Mouse (Mus musculus): ENCODE data around the gene Steap2. TPM values are rescaled to one million over a fixed set of nuclear protein-coding genes. Genes with fewer than 3 reads are reported as not detected.
"Not testable (repeated sequence)": the region's sequence is repeated elsewhere in the genome, so short reads cannot be mapped to it uniquely, and the experiment has no call there.

The Steap2 gene
- polyA plus RNA-seq, 1 experiment from 2014 or later, result 3.6 TPM

- H3K9ac ChIP-seq (ENCODE audit: low read length), result no peak overlapping the region
- no peak overlapping the region for H3K4me3 ChIP-seq (ENCODE audit: control insufficient read depth in 1 of 2, insufficient read depth in 1 of 2, low read depth in 1 of 2, low read length in 2 of 2)
- no peaks in the 10 kb centered on the region for H3K9me3 ChIP-seq (ENCODE audit: control insufficient read depth, low read length)
- no peak for ATAC-seq (ENCODE audit: insufficient number of reproducible peaks, insufficient read depth, low FRiP score, low read depth)
- H3K4me1 ChIP-seq (ENCODE audit: control insufficient read depth in 2 of 2, insufficient read depth in 2 of 2, low read length in 2 of 2), result peaks cover 0 to 13% of the 10 kb centered on the region in 2 experiments; a peak in 2 of 4 replicates
- H3K27ac ChIP-seq (replicated peaks in 1 of 2; ENCODE audit: control insufficient read depth in 1 of 2, insufficient read depth in 1 of 2, low read depth in 2 of 2, low read length in 2 of 2), result no peak overlapping the region
- H3K27me3 ChIP-seq (ENCODE audit: control insufficient read depth, insufficient read depth, low read length), result no peaks in the 10 kb centered on the region
- H3K4me2 ChIP-seq (ENCODE audit: low read length), result no peak overlapping the region
- H3K36me3 ChIP-seq (ENCODE audit: control insufficient read depth, insufficient read depth, low read length), result no peaks in the 10 kb centered on the region
- WGBS, result 72% methylated on average over 8 of the region's 8 CpGs
Observed at GRCm38 (mm10) chr5:5688945-5689540, 5.3 kb downstream of the Steap2 start.

- H3K27me3 ChIP-seq (ENCODE audit: control insufficient read depth, insufficient read depth, low read length), result no peaks in the 10 kb centered on the region
- H3K4me2 ChIP-seq (ENCODE audit: low read length), result no peak overlapping the region
- no peak overlapping the region for H3K4me3 ChIP-seq (ENCODE audit: control insufficient read depth in 1 of 2, insufficient read depth in 1 of 2, low read depth in 1 of 2, low read length in 2 of 2)
- no peak overlapping the region for H3K9ac ChIP-seq (ENCODE audit: low read length)
- H3K27ac ChIP-seq (replicated peaks in 1 of 2; ENCODE audit: control insufficient read depth in 1 of 2, insufficient read depth in 1 of 2, low read depth in 2 of 2, low read length in 2 of 2), result no peak overlapping the region
- no peaks in the 10 kb centered on the region for H3K36me3 ChIP-seq (ENCODE audit: control insufficient read depth, insufficient read depth, low read length)
- no peak for ATAC-seq (ENCODE audit: insufficient number of reproducible peaks, insufficient read depth, low FRiP score, low read depth)
- H3K9me3 ChIP-seq (ENCODE audit: control insufficient read depth, low read length), result no peaks in the 10 kb centered on the region
- H3K4me1 ChIP-seq (ENCODE audit: control insufficient read depth in 2 of 2, insufficient read depth in 2 of 2, low read length in 2 of 2), result peaks cover 0 to 13% of the 10 kb centered on the region in 2 experiments; a peak in 2 of 4 replicates
- WGBS, result 52% methylated on average over 6 of the region's 6 CpGs
Observed at GRCm38 (mm10) chr5:5688228-5688627, 6.2 kb downstream of the Steap2 start.

- Histone ChIP-seq H3K9me3 (ENCODE audit: control insufficient read depth, low read length) (no peaks in the 10 kb centered on the region), H3K9ac (ENCODE audit: low read length) (no peak overlapping the region), H3K4me2 (ENCODE audit: low read length) (no peak overlapping the region), H3K4me3 (ENCODE audit: control insufficient read depth in 1 of 2, insufficient read depth in 1 of 2, low read depth in 1 of 2, low read length in 2 of 2) (no peak overlapping the region), H3K27me3 (ENCODE audit: control insufficient read depth, insufficient read depth, low read length) (no peaks in the 10 kb centered on the region), H3K36me3 (ENCODE audit: control insufficient read depth, insufficient read depth, low read length) (no peaks in the 10 kb centered on the region), H3K27ac (replicated peaks in 1 of 2; ENCODE audit: control insufficient read depth in 1 of 2, insufficient read depth in 1 of 2, low read depth in 2 of 2, low read length in 2 of 2) (no peak overlapping the region), H3K4me1 (ENCODE audit: control insufficient read depth in 2 of 2, insufficient read depth in 2 of 2, low read length in 2 of 2) (peaks cover 0 to 13% of the 10 kb centered on the region in 2 experiments; a peak in 2 of 4 replicates)
- no peak for ATAC-seq (ENCODE audit: insufficient number of reproducible peaks, insufficient read depth, low FRiP score, low read depth)
- 4% methylated on average over 1 of the region's 1 CpGs for WGBS
Observed at GRCm38 (mm10) chr5:5686973-5687372, 7.4 kb downstream of the Steap2 start.

- not testable (repeated sequence) for H3K9ac ChIP-seq (ENCODE audit: low read length); H3K27me3 ChIP-seq (ENCODE audit: control insufficient read depth, insufficient read depth, low read length); ATAC-seq (ENCODE audit: insufficient number of reproducible peaks, insufficient read depth, low FRiP score, low read depth); H3K4me2 ChIP-seq (ENCODE audit: low read length); H3K27ac ChIP-seq (replicated peaks in 1 of 2; ENCODE audit: control insufficient read depth in 1 of 2, insufficient read depth in 1 of 2, low read depth in 2 of 2, low read length in 2 of 2); H3K9me3 ChIP-seq (ENCODE audit: control insufficient read depth, low read length); H3K4me3 ChIP-seq (ENCODE audit: control insufficient read depth in 1 of 2, insufficient read depth in 1 of 2, low read depth in 1 of 2, low read length in 2 of 2); H3K36me3 ChIP-seq (ENCODE audit: control insufficient read depth, insufficient read depth, low read length)
- 51% methylated on average over 2 of the region's 2 CpGs for WGBS
- H3K4me1 ChIP-seq (ENCODE audit: control insufficient read depth in 2 of 2, insufficient read depth in 2 of 2, low read length in 2 of 2), result peaks cover 0 to 13% of the 10 kb centered on the region in 2 experiments; a peak in 2 of 4 replicates
Observed at GRCm38 (mm10) chr5:5684946-5685345, 9.4 kb downstream of the Steap2 start.

GRCm38 (mm10) chr5:5683292-5683691 is 11.1 kb downstream of the Steap2 start:
- no peaks in the 10 kb centered on the region for H3K9me3 ChIP-seq (ENCODE audit: control insufficient read depth, low read length)
- H3K4me2 ChIP-seq (ENCODE audit: low read length), result no peak overlapping the region
- H3K36me3 ChIP-seq (ENCODE audit: control insufficient read depth, insufficient read depth, low read length), result no peaks in the 10 kb centered on the region
- H3K4me1 ChIP-seq (ENCODE audit: control insufficient read depth in 2 of 2, insufficient read depth in 2 of 2, low read length in 2 of 2), result peaks cover 0 to 13% of the 10 kb centered on the region in 2 experiments; a peak in 2 of 4 replicates
- 74% methylated on average over 4 of the region's 4 CpGs for WGBS
- H3K9ac ChIP-seq (ENCODE audit: low read length), result no peak overlapping the region
- H3K4me3 ChIP-seq (ENCODE audit: control insufficient read depth in 1 of 2, insufficient read depth in 1 of 2, low read depth in 1 of 2, low read length in 2 of 2), result no peak overlapping the region
- no peak for ATAC-seq (ENCODE audit: insufficient number of reproducible peaks, insufficient read depth, low FRiP score, low read depth)
- H3K27me3 ChIP-seq (ENCODE audit: control insufficient read depth, insufficient read depth, low read length), result no peaks in the 10 kb centered on the region
- no peak overlapping the region for H3K27ac ChIP-seq (replicated peaks in 1 of 2; ENCODE audit: control insufficient read depth in 1 of 2, insufficient read depth in 1 of 2, low read depth in 2 of 2, low read length in 2 of 2)

GRCm38 (mm10) chr5:5679459-5679858 is 14.9 kb downstream of the Steap2 start:
- ATAC-seq (ENCODE audit: insufficient number of reproducible peaks, insufficient read depth, low FRiP score, low read depth), result no peak
- Histone ChIP-seq H3K27ac (replicated peaks in 1 of 2; ENCODE audit: control insufficient read depth in 1 of 2, insufficient read depth in 1 of 2, low read depth in 2 of 2, low read length in 2 of 2) (no peak overlapping the region), H3K4me1 (ENCODE audit: control insufficient read depth in 2 of 2, insufficient read depth in 2 of 2, low read length in 2 of 2) (no peaks in the 10 kb centered on the region), H3K9me3 (ENCODE audit: control insufficient read depth, low read length) (no peaks in the 10 kb centered on the region), H3K9ac (ENCODE audit: low read length) (no peak overlapping the region), H3K4me2 (ENCODE audit: low read length) (no peak overlapping the region), H3K27me3 (ENCODE audit: control insufficient read depth, insufficient read depth, low read length) (no peaks in the 10 kb centered on the region), H3K36me3 (ENCODE audit: control insufficient read depth, insufficient read depth, low read length) (no peaks in the 10 kb centered on the region), H3K4me3 (ENCODE audit: control insufficient read depth in 1 of 2, insufficient read depth in 1 of 2, low read depth in 1 of 2, low read length in 2 of 2) (no peak overlapping the region)

GRCm38 (mm10) chr5:5676082-5676481 is 18.3 kb downstream of the Steap2 start:
- ATAC-seq (ENCODE audit: insufficient number of reproducible peaks, insufficient read depth, low FRiP score, low read depth), result no peak
- no peaks in the 10 kb centered on the region for H3K27me3 ChIP-seq (ENCODE audit: control insufficient read depth, insufficient read depth, low read length)
- no peak overlapping the region for H3K9ac ChIP-seq (ENCODE audit: low read length)
- no peak overlapping the region for H3K27ac ChIP-seq (replicated peaks in 1 of 2; ENCODE audit: control insufficient read depth in 1 of 2, insufficient read depth in 1 of 2, low read depth in 2 of 2, low read length in 2 of 2)
- no peaks in the 10 kb centered on the region for H3K4me1 ChIP-seq (ENCODE audit: control insufficient read depth in 2 of 2, insufficient read depth in 2 of 2, low read length in 2 of 2)
- H3K9me3 ChIP-seq (ENCODE audit: control insufficient read depth, low read length), result no peaks in the 10 kb centered on the region
- 86% methylated on average over 3 of the region's 3 CpGs for WGBS
- no peak overlapping the region for H3K4me2 ChIP-seq (ENCODE audit: low read length)
- no peak overlapping the region for H3K4me3 ChIP-seq (ENCODE audit: control insufficient read depth in 1 of 2, insufficient read depth in 1 of 2, low read depth in 1 of 2, low read length in 2 of 2)
- no peaks in the 10 kb centered on the region for H3K36me3 ChIP-seq (ENCODE audit: control insufficient read depth, insufficient read depth, low read length)

GRCm38 (mm10) chr5:5668920-5669319 is 25.5 kb downstream of the Steap2 start:
- no peaks in the 10 kb centered on the region for H3K27me3 ChIP-seq (ENCODE audit: control insufficient read depth, insufficient read depth, low read length)
- WGBS, result 44% methylated on average over 7 of the region's 7 CpGs
- no peak overlapping the region for H3K9ac ChIP-seq (ENCODE audit: low read length)
- no peak overlapping the region for H3K27ac ChIP-seq (replicated peaks in 1 of 2; ENCODE audit: control insufficient read depth in 1 of 2, insufficient read depth in 1 of 2, low read depth in 2 of 2, low read length in 2 of 2)
- no peaks in the 10 kb centered on the region for H3K9me3 ChIP-seq (ENCODE audit: control insufficient read depth, low read length)
- ATAC-seq (ENCODE audit: insufficient number of reproducible peaks, insufficient read depth, low FRiP score, low read depth), result no peak
- no peak overlapping the region for H3K4me3 ChIP-seq (ENCODE audit: control insufficient read depth in 1 of 2, insufficient read depth in 1 of 2, low read depth in 1 of 2, low read length in 2 of 2)
- H3K4me1 ChIP-seq (ENCODE audit: control insufficient read depth in 2 of 2, insufficient read depth in 2 of 2, low read length in 2 of 2), result no peaks in the 10 kb centered on the region; a peak in 1 of 4 replicates
- no peaks in the 10 kb centered on the region for H3K36me3 ChIP-seq (ENCODE audit: control insufficient read depth, insufficient read depth, low read length)
- H3K4me2 ChIP-seq (ENCODE audit: low read length), result no peak overlapping the region

Measured in heart, embryonic 14.5 days (tissue).